Mouse (Mus musculus) midbrain, postnatal 0 days (tissue): ENCODE data around the gene Akap13. TPM values are rescaled to one million over a fixed set of nuclear protein-coding genes. Genes with fewer than 3 reads are reported as not detected.

Experiments
- ATAC-seq: fragments of 200-750 bp; cut with Nextera tagmentation; 2 replicates; pipeline ENCODE4 v1.8.0; 2017; ENCODE audit warnings: moderate number of reproducible peaks, mild to moderate bottlenecking, moderate TSS enrichment, moderate library complexity; ENCODE audit not compliant: low FRiP score
- DNase-seq: peaks from one replicate; pipeline ENCODE4 v3.0.0-alpha.2; 2015; ENCODE audit warnings: low spot score
- H3K27ac ChIP-seq: fragments of 300-500 bp; sonication (generic); 2 replicates; pipeline ENCODE4 v1.5.1; 2014; ENCODE audit warnings: low read depth, mild to moderate bottlenecking, low read length, mixed read lengths
- H3K27me3 ChIP-seq: fragments of 300-500 bp; sonication (generic); 2 replicates; pipeline ENCODE4 v1.6.1; 2014; ENCODE audit warnings: low read length, control low read depth, mixed read lengths; ENCODE audit not compliant: insufficient read depth
- H3K36me3 ChIP-seq: fragments of 300-500 bp; sonication (generic); 2 replicates; pipeline ENCODE4 v1.6.1; 2014; ENCODE audit warnings: low read length, control low read depth, mixed read lengths; ENCODE audit not compliant: insufficient read depth
- H3K4me1 ChIP-seq: fragments of 300-500 bp; sonication (generic); 2 replicates; pipeline ENCODE4 v1.6.1; 2014; ENCODE audit warnings: mild to moderate bottlenecking, control low read depth, antibody characterized with exemption, low read length, mixed read lengths; ENCODE audit not compliant: insufficient read depth
- H3K4me2 ChIP-seq: fragments of 300-500 bp; sonication (generic); 2 replicates; pipeline ENCODE4 v1.6.1; 2014; ENCODE audit warnings: low read depth, mild to moderate bottlenecking, low read length, mixed read lengths; ENCODE audit not compliant: poor library complexity, severe bottlenecking
- H3K4me3 ChIP-seq: fragments of 300-500 bp; sonication (generic); 2 replicates; pipeline ENCODE4 v1.5.1; 2014; ENCODE audit warnings: low read depth, mild to moderate bottlenecking, low read length, moderate library complexity
- H3K9ac ChIP-seq: fragments of 300-500 bp; sonication (generic); replicated peaks from 2 replicates; pipeline ENCODE4 v1.6.1; 2014; ENCODE audit warnings: mild to moderate bottlenecking, low read length, moderate library complexity, mixed read lengths; ENCODE audit not compliant: poor library complexity, severe bottlenecking
- H3K9me3 ChIP-seq: fragments of 300-500 bp; sonication (generic); 2 replicates; pipeline ENCODE4 v1.6.1; 2016; ENCODE audit warnings: low read length, control low read depth
- CTCF ChIP-seq: IDR thresholded peaks from 2 replicates; pipeline ENCODE4 v1.5.1; 2016; ENCODE audit warnings: antibody characterized with exemption, mild to moderate bottlenecking
- WGBS: fragments of 180-500 bp; shearing (Covaris S2); extraction: QIAGEN DNeasy Blood & Tissue Kit; methylation state at CpG from one replicate; pipeline ENCODE4 v1.1.7; 2014; 5-methylcytosine and 5-hydroxymethylcytosine counted together
- polyA plus RNA-seq: library from polyadenylated mRNA; unstranded; fragments of >200 nt; fragmentation: Nextera tagmentation; extraction: Ambion mirVana; gene quantifications from 2 replicates; pipeline ENCODE4 v1.2.1, GENCODE M21; 2015
- total RNA-seq: library from RNA; depleted of rRNA; stranded (reverse); fragments of >200 nt; gene quantifications from 2 replicates; pipeline ENCODE4 v1.2.3, GENCODE M21; 2014

The Akap13 gene
- total and polyA plus RNA-seq, 2 experiments from 2014 or later: 11.7 to 24.6 TPM

- no peaks in the 10 kb centered on the region for H3K4me1 ChIP-seq
- no peaks in the 10 kb centered on the region for H3K27me3 ChIP-seq
- ATAC-seq (no peak), DNase-seq (no peak)
- H3K36me3 ChIP-seq: 0 out of 2 replicates have a peak, but pooled peaks cover 3% of the 10 kb centered on the region
- no peak overlapping the region for H3K4me3 ChIP-seq
- H3K27ac ChIP-seq: no peak overlapping the region
- WGBS: 86% methylated on average over 4 of the region's 4 CpGs
- H3K4me2 ChIP-seq: no peak overlapping the region
- no peak for TF ChIP-seq CTCF
- no peaks in the 10 kb centered on the region for H3K9me3 ChIP-seq
- no peak overlapping the region for H3K9ac ChIP-seq
Measured at GRCm38 (mm10) chr7:75721302-75721701, 266.0 kb downstream of the Akap13 start.

- Histone ChIP-seq H3K4me1 (no peaks in the 10 kb centered on the region), H3K9ac (no peak overlapping the region), H3K27me3 (no peaks in the 10 kb centered on the region), H3K36me3 (peaks cover 7% of the 10 kb centered on the region), H3K27ac (no peak overlapping the region), H3K9me3 (no peaks in the 10 kb centered on the region), H3K4me3 (no peak overlapping the region), H3K4me2 (no peak overlapping the region)
- DNase-seq (no peak), ATAC-seq (no peak)
- TF ChIP-seq CTCF: no peak
- 100% methylated on average over 1 of the region's 1 CpGs for WGBS
Measured at GRCm38 (mm10) chr7:75724012-75724411, 268.7 kb downstream of the Akap13 start.

GRCm38 (mm10) chr7:75725899-75726298 lies 270.6 kb downstream of the Akap13 start:
- 95% methylated on average over 6 of the region's 6 CpGs for WGBS

GRCm38 (mm10) chr7:75726867-75727266 lies 271.5 kb downstream of the Akap13 start:
- 95% methylated on average over 9 of the region's 9 CpGs for WGBS
- TF ChIP-seq CTCF: no peak
- no peak for DNase-seq

More at GRCm38 (mm10) chr7:75725899-75726298, 270.6 kb downstream of the Akap13 start:
- no peak overlapping the region for H3K27ac ChIP-seq
- H3K4me2 ChIP-seq: no peak overlapping the region
- no peaks in the 10 kb centered on the region for H3K9me3 ChIP-seq
- no peaks in the 10 kb centered on the region for H3K4me1 ChIP-seq
- ATAC-seq (no peak), DNase-seq (no peak)
- H3K27me3 ChIP-seq: no peaks in the 10 kb centered on the region
- H3K9ac ChIP-seq: no peak overlapping the region
- no peak overlapping the region for H3K4me3 ChIP-seq
- TF ChIP-seq CTCF: no peak
- peaks cover 7% of the 10 kb centered on the region for H3K36me3 ChIP-seq

GRCm38 (mm10) chr7:75729652-75730051 lies 274.3 kb downstream of the Akap13 start:
- Histone ChIP-seq H3K9ac (no peak overlapping the region), H3K4me3 (no peak overlapping the region), H3K27ac (no peak overlapping the region), H3K4me2 (no peak overlapping the region), H3K27me3 (no peaks in the 10 kb centered on the region), H3K4me1 (no peaks in the 10 kb centered on the region), H3K9me3 (no peaks in the 10 kb centered on the region), H3K36me3 (peaks cover 10% of the 10 kb centered on the region)
- no peak for TF ChIP-seq CTCF
- ATAC-seq (no peak), DNase-seq (no peak)
- WGBS: 96% methylated on average over 7 of the region's 7 CpGs

More at GRCm38 (mm10) chr7:75726867-75727266, 271.5 kb downstream of the Akap13 start:
- no peak overlapping the region for H3K4me2 ChIP-seq
- H3K27ac ChIP-seq: no peak overlapping the region
- no peak overlapping the region for H3K9ac ChIP-seq
- H3K4me1 ChIP-seq: no peaks in the 10 kb centered on the region
- H3K9me3 ChIP-seq: no peaks in the 10 kb centered on the region
- peaks cover 10% of the 10 kb centered on the region for H3K36me3 ChIP-seq
- H3K4me3 ChIP-seq: no peak overlapping the region
- no peak for ATAC-seq
- H3K27me3 ChIP-seq: no peaks in the 10 kb centered on the region

GRCm38 (mm10) chr7:75730216-75730615 lies 274.9 kb downstream of the Akap13 start:
- ATAC-seq (no peak), DNase-seq (no peak)
- Histone ChIP-seq H3K4me2 (no peak overlapping the region), H3K4me3 (no peak overlapping the region), H3K9ac (no peak overlapping the region), H3K4me1 (no peaks in the 10 kb centered on the region), H3K27ac (no peak overlapping the region), H3K9me3 (no peaks in the 10 kb centered on the region), H3K36me3 (peaks cover 10% of the 10 kb centered on the region), H3K27me3 (no peaks in the 10 kb centered on the region)
- 96% methylated on average over 12 of the region's 12 CpGs for WGBS
- no peak for TF ChIP-seq CTCF
